Comparison of ENCODE assay signal across 9 mouse cellular contexts in genomic region chr14:32482061-32482460, GRCm38 (mm10). TPM values are rescaled to one million over a fixed set of nuclear protein-coding genes. Genes with fewer than 3 reads are reported as not detected.
DNase-seq lines count a peak whose midpoint lies in the region; ATAC-seq and TF ChIP-seq lines count a peak whose summit lies in the region.
"Had no signal": no experiment of that assay in that cellular context is flagged by ENCODE, and none has a peak within 500 bp of the region (broad histone marks: within the 10 kb centered on the region; RNA-seq: fewer than 3 reads in every experiment).

No protein-coding gene starts in this region.

- H3K27ac ChIP-seq in embryonic fibroblast, embryonic 13.5 days (ENCODE audit: insufficient read depth, low read length) = no peak overlapping the region
- H3K27ac ChIP-seq: limb, embryonic 12.5 days had no signal

- H3K4me1 ChIP-seq in embryonic fibroblast, embryonic 13.5 days (ENCODE audit: control insufficient read depth, insufficient read depth, low read length) = no peaks in the 10 kb centered on the region
- H3K4me1 ChIP-seq: limb, embryonic 12.5 days had no signal

- peak; percentile 61; the same call in 1 of the 2 replicates for TF ChIP-seq CTCF in embryonic fibroblast, embryonic 13.5 days (IDR thresholded peaks at IDR 0.05; ENCODE audit: borderline replicate concordance, insufficient read depth, low read length)

- DNase-seq in frontal cortex, postnatal 14 days (ENCODE audit: low spot score in 2 of 2) = no peak
- peak; percentile 11 for DNase-seq in thymus, postnatal 14 days
- no peak for DNase-seq in thymus, postnatal 36 days
- DNase-seq in retina, postnatal 1 day = peak; percentile 63
- DNase-seq in right cerebral cortex, postnatal 4 days = no peak
- DNase-seq in right cerebral cortex, adult 18-20 months = no peak

- peak; percentile 74 for ATAC-seq in frontal cortex, adult (ENCODE audit: low TSS enrichment)

- TF ChIP-seq POLR2A in embryonic fibroblast, embryonic 13.5 days (IDR thresholded peaks at IDR 0.05; ENCODE audit: low read depth, low read length) = no peak

- no peak overlapping the region for H3K4me3 ChIP-seq in embryonic fibroblast, embryonic 13.5 days (ENCODE audit: insufficient read depth, low read length)
- H3K4me3 ChIP-seq: limb, embryonic 12.5 days had no signal

RNA-seq across cellular contexts. Expression of gene Chat, which starts 16.3 kb away (rescaled TPM):
- polyA plus RNA-seq in embryonic fibroblast, embryonic 13.5 days (2011; ENCODE audit: insufficient read length, low read depth, missing spikeins) = not detected in 2 replicates
- polyA plus RNA-seq: limb, embryonic 12.5 days had no signal

RNA-seq across cellular contexts. Expression of gene Slc18a3, which starts 17.4 kb away (rescaled TPM):
- polyA plus RNA-seq in embryonic fibroblast, embryonic 13.5 days (2011; ENCODE audit: insufficient read length, low read depth, missing spikeins) = not detected in 2 replicates
- polyA plus RNA-seq: limb, embryonic 12.5 days had no signal

RNA-seq across cellular contexts. Expression of gene Ercc6, which starts 31.3 kb away (rescaled TPM):
- 18.4 and 22.6 TPM in 2 replicates for polyA plus RNA-seq in embryonic fibroblast, embryonic 13.5 days (2011; ENCODE audit: insufficient read length, low read depth, missing spikeins)

Comparison
In these comparisons a context has a peak if more than half of its experiments do, and no peak if none do; other contexts are left out.
1. DNase-seq: peak in thymus, postnatal 14 days (single experiment) and retina, postnatal 1 day (single experiment); none in frontal cortex, postnatal 14 days (0 of 2), thymus, postnatal 36 days (0 of 2), right cerebral cortex, postnatal 4 days (single experiment) and right cerebral cortex, adult 18-20 months (single experiment).